7 mouse cellular contexts compared by ENCODE assay signal in genomic region chr8:86231994-86232393, GRCm38 (mm10).
A peak's percentile ranks its signal among the peaks of the same experiment; 100 is the strongest.
DNase-seq lines count a peak whose midpoint lies in the region; ATAC-seq and TF ChIP-seq lines count a peak whose summit lies in the region.
"Not testable (repeated sequence)": the region's sequence is repeated elsewhere in the genome, so short reads cannot be mapped to it uniquely, and the experiment has no call there.

No protein-coding gene starts in this region.

- not testable (repeated sequence) for H3K27me3 ChIP-seq in Patski; heart, embryonic 10.5 days (ENCODE audit: insufficient read depth, poor library complexity, severe bottlenecking); intestine, postnatal 0 days (replicated peaks; ENCODE audit: control insufficient read depth, insufficient read depth, low read length); lung, postnatal 0 days (replicated peaks; ENCODE audit: insufficient read depth, low read length)

- not testable (repeated sequence) for H3K4me3 ChIP-seq in heart, embryonic 10.5 days; intestine, postnatal 0 days (ENCODE audit: low read depth, low read length); layer of hippocampus, adult 2 months; lung, postnatal 0 days (ENCODE audit: low read depth, low read length)

- peak; percentile 22 for TF ChIP-seq CTCF in Patski (IDR thresholded peaks at IDR 0.05)
- TF ChIP-seq CTCF in intestine, postnatal 0 days (IDR thresholded peaks at IDR 0.05; ENCODE audit: low read depth) = peak; percentile 52
- peak; percentile 62 for TF ChIP-seq CTCF in layer of hippocampus, adult 2 months (conservative IDR thresholded peaks at IDR 0.05)
- TF ChIP-seq CTCF in lung, postnatal 0 days (IDR thresholded peaks at IDR 0.05) = peak; percentile 24

- POLR2A ChIA-PET in Patski (lab: Charles Lee) = not testable (repeated sequence)

- not testable (repeated sequence) for ATAC-seq in Patski; intestine, postnatal 0 days; lung, postnatal 0 days

- not testable (repeated sequence) for H3K4me1 ChIP-seq in heart, embryonic 10.5 days; intestine, postnatal 0 days (replicated peaks; ENCODE audit: control insufficient read depth, insufficient read depth, low read length); lung, postnatal 0 days (ENCODE audit: insufficient read depth, low read depth, low read length)

- not testable (repeated sequence) for H3K9ac ChIP-seq in intestine, postnatal 0 days (ENCODE audit: low read depth, low read length); lung, postnatal 0 days (replicated peaks; ENCODE audit: low read depth)

- not testable (repeated sequence) for H3K27ac ChIP-seq in heart, embryonic 10.5 days; intestine, postnatal 0 days (ENCODE audit: low read depth, low read length); layer of hippocampus, adult 2 months; lung, postnatal 0 days (ENCODE audit: low read length)

- in situ Hi-C loops in Patski (cut with MboI; ENCODE audit: low pct_unique_long_range_greater_than_20kb) = not testable (repeated sequence)

- 83% methylated on average over 6 of the region's 6 CpGs for WGBS in heart, embryonic 10.5 days
- WGBS in intestine, postnatal 0 days = 82% methylated on average over 6 of the region's 6 CpGs
- 84% methylated on average over 6 of the region's 6 CpGs for WGBS in lung, postnatal 0 days

- not testable (repeated sequence) for H3K4me2 ChIP-seq in intestine, postnatal 0 days (replicated peaks; ENCODE audit: low read depth); lung, postnatal 0 days (replicated peaks; ENCODE audit: low read depth, low read length)

- TF ChIP-seq EP300 in lung, postnatal 0 days (IDR thresholded peaks at IDR 0.05) = not testable (repeated sequence)

- CTCF ChIA-PET in Patski (lab: Charles Lee) = interaction anchor here (1.2 kb wide), 1 partner anchor 133 kb away, joined by 3 read pairs; no protein-coding TSS in a partner anchor

- H3K36me3 ChIP-seq in heart, embryonic 10.5 days; intestine, postnatal 0 days (ENCODE audit: control insufficient read depth, insufficient read depth); lung, postnatal 0 days (ENCODE audit: insufficient read depth, low read length): not testable (repeated sequence)

- not testable (repeated sequence) for DNase-seq in Patski (ENCODE audit: low read depth, low spot score); layer of hippocampus, adult 2 months (ENCODE audit: low spot score in 2 of 2); lung, postnatal 0 days (ENCODE audit: low spot score)
- peak; percentile 36 to 55 for DNase-seq in cerebellum, postnatal 10 days
- DNase-seq in heart, embryonic 10.5 days (ENCODE audit: low spot score) = peak; percentile 55
- DNase-seq in testis, postnatal 10 days (ENCODE audit: low spot score) = peak; percentile 45

- H3K9me3 ChIP-seq in heart, embryonic 10.5 days; intestine, postnatal 0 days (ENCODE audit: control insufficient read depth); lung, postnatal 0 days (ENCODE audit: low read length): not testable (repeated sequence)
